Mouse (Mus musculus): Measurements from ENCODE around the gene Tor1b.

GRCm38 (mm10) chr2:30929483-30930045 lies 23.2 kb upstream of the Tor1b start, which contains the start of gene Ptges:
- peak; percentile 44; the same call in 1 of the 2 replicates for TF ChIP-seq CTCF (IDR thresholded peaks at IDR 0.05; ENCODE audit: control insufficient read depth, insufficient read depth, low read length)
- no peak for TF ChIP-seq POLR2A (IDR thresholded peaks at IDR 0.05; ENCODE audit: borderline replicate concordance, control insufficient read depth, low read depth, low read length)

Measured in bone marrow, adult 2 months (tissue).